Mouse (Mus musculus): ENCODE measurements around the gene Ctnna3. TPM values are rescaled to one million over a fixed set of nuclear protein-coding genes. Genes with fewer than 3 reads are reported as not detected.

The Ctnna3 gene
- total RNA-seq, 2 experiments from 2014 or later: 81.4 to 88.7 TPM

DNA sequence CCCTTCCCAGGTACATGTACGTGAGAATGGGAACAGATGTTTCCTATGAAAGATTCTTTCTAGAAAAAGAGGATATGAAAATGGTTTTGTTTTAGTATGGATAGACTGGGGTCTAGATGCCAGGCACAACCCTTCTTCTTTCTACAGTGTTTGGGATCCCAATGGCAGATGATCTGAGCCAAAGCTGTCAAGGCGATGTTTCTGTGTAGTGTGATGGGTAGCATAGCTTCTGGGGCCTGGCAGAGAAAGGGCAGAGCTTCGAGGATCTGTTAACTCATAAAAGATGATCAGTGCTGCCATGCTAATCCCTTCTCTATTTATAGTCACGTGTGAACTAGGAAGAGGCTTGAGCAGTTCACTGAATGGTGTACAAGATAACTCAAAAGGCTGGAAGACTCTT lies 284.3 kb downstream of the Ctnna3 start:
- no peak for DNase-seq

DNA sequence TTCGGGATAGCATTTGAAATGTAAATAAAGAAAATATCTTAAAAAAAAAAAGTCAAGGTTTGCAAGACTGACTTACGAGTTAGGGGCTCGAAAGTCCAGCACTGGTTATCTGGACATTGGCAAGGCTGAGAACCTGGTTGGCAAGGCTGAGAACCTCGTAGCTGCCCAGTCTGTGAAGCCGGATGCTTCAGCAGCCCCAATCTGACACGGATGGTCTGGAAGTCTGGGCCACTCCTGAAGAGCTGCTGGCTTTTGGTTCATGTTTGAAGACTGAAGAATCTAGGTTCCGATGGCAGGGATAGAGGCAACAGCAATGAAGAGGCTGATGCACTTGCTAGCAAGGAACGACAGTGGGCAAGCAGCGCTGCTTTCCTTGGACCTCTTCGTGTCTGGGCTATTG lies 339.0 kb downstream of the Ctnna3 start:
- no peak for DNase-seq

GRCm38 (mm10) chr10:63771656-63772055 lies 341.8 kb downstream of the Ctnna3 start:
- DNase-seq: no peak

DNA sequence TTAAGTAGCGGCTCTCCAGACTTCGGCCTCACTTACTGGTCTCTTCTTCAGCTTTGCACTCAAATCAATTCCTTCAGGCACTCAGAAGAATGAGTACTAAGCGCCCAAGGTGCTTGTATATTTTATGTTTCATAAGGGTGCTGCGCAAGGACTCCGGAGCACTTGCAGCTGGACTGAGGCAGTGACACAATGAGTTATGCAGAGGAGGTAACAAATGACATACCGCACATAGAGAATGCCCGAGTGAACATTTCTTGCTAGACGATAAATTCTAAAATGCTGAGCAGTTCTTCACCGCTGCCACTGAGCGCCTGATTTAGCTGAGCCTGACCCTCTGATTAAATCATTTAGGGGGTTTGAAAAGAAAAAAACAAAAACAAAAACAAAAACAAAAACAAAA lies 342.2 kb downstream of the Ctnna3 start:
- no peak for DNase-seq

GRCm38 (mm10) chr10:63781948-63782347 lies 352.1 kb downstream of the Ctnna3 start:
- no peak for DNase-seq

DNA sequence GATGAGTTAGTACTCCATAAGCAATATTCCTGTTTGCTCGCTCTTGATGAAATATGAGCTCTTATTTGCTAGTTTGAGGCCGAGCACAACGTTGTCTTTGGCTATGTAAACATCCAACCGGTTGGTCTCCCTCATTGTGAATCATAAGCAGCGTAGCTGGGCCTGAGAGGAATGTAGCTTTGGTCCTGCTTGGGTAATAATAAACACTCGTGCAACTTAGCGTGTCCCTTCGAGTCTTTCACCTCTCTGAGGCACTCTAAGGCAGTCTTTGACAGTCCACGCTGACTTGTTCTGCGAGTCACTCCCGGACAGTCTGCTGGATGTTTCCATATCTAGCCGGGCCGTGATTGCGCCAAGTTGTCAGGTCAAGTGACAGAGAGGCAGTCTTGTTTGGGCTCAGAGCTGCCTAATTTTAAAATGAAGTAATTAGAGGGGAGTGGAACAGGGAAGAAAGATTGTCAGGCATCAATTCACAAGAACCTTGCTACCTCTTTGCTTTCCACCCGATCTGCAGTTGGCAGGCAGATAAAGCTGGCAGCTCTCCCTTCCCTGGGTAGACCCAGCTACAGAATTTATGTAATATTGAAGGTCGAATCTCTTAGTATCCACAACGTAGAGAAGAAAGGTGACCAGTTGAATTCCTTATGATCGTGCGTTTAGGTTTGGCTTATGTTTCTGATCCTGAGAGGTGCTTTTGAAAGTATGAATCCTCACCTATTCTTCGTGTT lies 355.1 kb downstream of the Ctnna3 start:
- peak; percentile 22 for DNase-seq

DNA sequence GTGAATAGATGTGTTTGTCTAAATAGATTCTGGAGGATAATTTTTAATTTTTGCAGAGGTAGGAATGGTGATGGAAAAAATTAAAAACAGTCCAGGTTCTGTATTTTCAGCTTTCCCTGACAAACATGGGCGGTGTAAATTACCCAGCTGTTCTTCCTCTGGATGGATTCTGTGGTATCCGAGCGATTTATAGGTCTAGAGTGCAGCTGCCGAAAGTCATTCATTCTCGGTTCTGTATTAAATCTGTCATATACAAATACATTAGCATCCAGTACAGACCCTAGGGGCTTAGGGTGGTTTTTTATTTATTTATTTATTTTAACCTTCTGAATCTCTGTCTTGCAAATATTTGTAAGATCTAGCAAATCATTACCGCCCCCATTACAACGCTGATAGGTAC lies 356.5 kb downstream of the Ctnna3 start:
- no peak for DNase-seq

DNA sequence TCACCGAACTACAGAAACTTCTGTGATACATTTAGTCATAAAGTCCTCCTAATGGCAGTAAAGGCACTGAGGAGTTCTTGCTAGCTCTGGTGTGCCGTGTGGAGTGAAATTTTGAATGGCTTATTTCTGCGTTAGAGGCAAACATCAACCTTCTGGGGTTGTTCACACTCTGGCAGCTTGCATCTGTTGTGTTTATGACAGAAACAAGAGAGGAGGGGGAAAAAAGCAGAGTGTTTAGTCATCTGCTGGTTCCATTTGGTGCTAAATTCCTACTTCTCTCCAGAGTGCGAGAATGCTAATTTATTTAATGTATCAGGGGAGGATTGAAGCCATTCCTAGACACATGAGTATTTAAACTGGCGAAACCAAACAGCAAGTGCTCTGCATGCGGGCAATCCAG lies 374.0 kb downstream of the Ctnna3 start:
- DNase-seq: no peak

GRCm38 (mm10) chr10:63805551-63805950 lies 375.7 kb downstream of the Ctnna3 start:
- DNase-seq: no peak

DNA sequence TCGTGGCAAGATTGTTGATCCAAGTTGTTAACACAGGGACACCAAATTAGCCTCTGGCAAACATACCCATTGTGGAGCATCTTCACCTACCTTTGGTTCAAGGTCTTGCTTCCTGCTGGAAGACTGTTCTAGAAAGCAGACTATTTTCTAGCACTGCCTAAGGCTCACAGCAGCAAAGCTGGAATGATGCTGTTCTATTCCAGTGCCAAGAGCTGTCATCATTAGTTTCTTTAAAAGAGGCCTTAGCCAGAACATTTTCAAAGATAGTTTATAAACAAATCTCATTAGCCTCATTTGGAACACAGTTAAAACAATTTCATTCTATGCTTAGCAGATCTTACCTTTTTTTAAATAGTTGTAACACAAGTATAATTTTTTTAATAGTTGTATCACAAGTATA lies 376.4 kb downstream of the Ctnna3 start:
- DNase-seq: no peak

DNA sequence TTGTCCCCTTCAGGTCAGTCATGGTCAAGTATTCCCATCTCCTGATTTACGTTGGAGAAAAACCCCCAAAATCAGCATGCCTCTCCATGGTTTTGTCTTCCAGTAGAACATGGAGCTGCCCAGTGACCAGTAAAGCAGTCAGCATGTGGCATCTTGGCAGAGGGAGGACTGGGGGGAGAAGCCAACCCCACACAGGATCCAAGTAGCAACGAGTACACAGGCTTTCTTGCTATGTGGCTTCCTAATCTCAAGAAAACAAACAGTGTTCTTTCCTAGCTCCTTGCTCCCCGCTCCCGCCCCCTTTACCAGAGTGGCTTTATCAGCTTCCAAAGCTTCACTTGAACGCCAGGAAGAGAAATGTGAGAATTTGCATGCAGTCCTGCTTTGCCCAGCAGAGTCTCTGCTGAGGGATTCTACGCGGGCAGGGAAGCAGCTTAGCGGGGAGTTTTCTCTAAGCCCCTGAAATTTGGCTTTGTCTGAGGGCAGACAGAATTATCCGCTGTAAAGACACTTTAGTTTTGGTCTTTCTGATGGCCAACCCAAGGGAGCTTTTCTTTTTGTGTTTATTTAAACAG lies 380.2 kb downstream of the Ctnna3 start:
- peak; percentile 6 for DNase-seq

DNA sequence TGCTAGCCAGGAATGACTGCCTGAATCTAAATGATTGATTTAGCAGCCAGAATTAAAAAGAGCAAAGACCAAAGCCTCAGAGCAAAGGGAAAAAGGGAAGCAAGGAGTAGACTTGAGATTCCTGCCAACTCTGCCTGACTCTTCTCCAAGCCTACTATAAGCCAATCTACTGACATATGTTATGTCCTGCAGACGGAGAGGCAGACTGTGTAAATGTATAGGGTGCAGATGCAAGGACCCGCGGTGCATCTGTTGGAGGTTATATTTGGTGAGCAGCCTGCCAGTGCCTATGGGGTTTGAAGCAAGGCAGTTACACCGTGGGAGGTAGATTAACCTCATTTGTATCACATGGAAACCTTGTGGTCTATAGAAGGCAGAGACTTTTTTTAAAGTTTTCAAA lies 409.1 kb downstream of the Ctnna3 start:
- DNase-seq: no peak

- DNase-seq: no peak
Observed at GRCm38 (mm10) chr10:63851946-63852345, 422.0 kb downstream of the Ctnna3 start.

GRCm38 (mm10) chr10:63869123-63869522 lies 439.2 kb downstream of the Ctnna3 start:
- no peak for DNase-seq

- peak; percentile 67 for DNase-seq
Observed at GRCm38 (mm10) chr10:63880462-63880903, 450.6 kb downstream of the Ctnna3 start.

GRCm38 (mm10) chr10:63886449-63887088 lies 456.7 kb downstream of the Ctnna3 start:
- DNase-seq: peak; percentile 25

DNA sequence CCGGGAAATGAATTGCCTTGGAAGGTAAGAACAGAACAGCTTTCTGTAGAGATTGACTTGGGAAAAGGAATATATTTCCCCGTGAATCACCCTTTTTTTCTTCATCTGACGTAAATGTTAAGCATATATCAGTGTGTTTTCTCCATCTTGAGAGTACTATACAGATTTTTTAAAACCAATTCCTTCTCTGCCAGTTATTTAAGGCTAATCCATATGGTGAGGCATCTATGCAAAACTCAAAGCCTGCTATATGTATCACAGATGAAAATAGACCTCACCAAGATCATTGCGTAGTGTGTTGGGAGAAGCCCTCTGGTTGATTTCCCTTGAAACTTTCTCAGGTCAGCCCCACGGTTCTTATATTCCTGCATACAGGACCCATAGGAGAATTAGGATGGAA lies 464.7 kb downstream of the Ctnna3 start:
- DNase-seq: no peak

GRCm38 (mm10) chr10:63899891-63900290 lies 470.0 kb downstream of the Ctnna3 start:
- DNase-seq: no peak

DNA sequence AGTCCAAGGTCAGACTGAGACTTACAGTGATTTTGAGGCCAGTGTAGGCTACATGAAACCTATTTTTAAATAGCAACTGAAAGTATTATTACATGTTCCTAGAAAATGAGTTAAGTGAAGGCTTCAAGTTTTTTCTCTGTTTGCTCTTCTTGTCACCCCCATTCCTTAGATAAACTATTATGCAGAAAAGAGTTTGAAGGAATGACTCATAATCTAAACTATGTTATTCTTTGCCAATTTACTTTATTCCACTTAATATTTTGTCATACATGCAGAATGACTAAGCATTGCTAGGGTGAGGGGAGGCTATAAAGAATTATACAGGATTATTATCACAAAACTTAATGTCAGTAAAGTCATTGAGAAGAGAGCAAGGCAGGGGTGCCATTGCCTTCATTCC lies 479.0 kb downstream of the Ctnna3 start:
- DNase-seq: no peak

DNA sequence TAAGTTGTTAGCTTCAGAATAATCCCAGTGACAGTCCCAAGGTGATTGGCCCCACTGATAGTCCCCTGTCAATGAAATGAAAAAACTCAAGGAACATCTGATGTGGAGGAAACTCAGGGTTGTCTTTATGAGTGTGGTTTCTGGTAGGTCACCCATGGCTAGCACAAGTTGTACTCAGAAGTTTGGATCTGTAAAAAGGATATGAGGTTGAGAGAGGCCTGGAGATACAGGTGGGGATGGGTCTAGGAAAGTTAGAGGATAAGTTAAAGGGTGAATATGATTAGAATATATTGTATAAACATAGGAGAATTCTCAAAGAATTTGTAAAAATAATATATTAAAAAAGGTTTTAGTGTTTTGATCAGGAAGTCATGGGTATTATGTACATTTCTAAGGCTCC lies 497.4 kb downstream of the Ctnna3 start, which contains the start of gene Gm10118:
TSS of gene Gm10118 (minus strand) at position 101 of the 400 bp plus-strand sequence.
- no peak for DNase-seq

DNA sequence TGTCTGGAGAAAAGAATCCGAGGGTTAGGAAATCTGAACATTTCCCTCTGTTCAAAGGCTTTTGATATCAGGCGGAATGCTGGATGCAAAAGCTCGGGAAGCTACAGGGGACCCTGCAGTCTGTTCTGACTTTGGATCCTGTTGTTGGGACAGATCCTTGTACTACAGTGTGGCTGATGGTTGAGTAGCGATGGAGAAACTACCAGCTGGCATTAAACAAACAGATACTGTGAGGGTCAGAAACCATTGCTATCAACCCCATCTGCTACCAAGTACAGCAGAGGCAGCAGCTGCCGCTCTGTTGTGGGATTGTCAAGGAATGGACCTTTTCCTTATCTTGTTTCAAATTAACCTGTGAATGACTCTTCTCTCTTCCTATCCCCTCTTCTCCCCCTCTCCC lies 504.0 kb downstream of the Ctnna3 start:
- DNase-seq: no peak

- no peak for DNase-seq
Observed at GRCm38 (mm10) chr10:63945534-63945933, 515.6 kb downstream of the Ctnna3 start.

- DNase-seq: no peak
Observed at GRCm38 (mm10) chr10:63947266-63947665, 517.4 kb downstream of the Ctnna3 start.

DNA sequence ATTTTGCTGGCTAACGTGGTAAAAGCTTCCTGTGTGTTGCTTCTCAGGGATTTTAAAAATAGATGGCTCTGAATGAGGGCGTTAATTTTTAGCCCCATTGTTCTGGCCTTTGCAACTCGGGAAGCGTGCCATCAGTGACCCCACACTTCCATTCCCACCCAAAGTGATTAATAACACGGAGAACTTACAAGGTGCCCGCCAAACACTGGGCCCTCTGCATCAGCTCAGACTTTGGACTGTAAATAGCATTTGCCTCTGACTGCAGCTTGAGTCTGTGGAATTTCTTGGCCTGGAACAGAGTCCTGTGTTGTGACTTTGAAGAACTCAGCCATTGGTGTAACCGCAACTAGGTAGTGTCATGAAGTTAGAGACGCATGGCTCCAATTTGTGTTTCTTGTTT lies 521.0 kb downstream of the Ctnna3 start:
- DNase-seq: peak; percentile 42

All from heart, postnatal 4 days (tissue).